Mouse (Mus musculus) heart, adult 2 months (tissue): ENCODE measurements around the gene Crkl.

ENCODE experiments used
- CTCF ChIP-seq: fragments of 200-600 bp; IDR thresholded peaks from 2 replicates; pipeline ENCODE4 v1.8.1; 2022; ENCODE audit warnings: antibody characterized with exemption, mild to moderate bottlenecking, moderate library complexity
- POLR2A ChIP-seq: fragments of 200-500 bp; IDR thresholded peaks from 2 replicates; pipeline ENCODE4 v1.6.1; 2011; ENCODE audit warnings: mild to moderate bottlenecking, low read depth, low read length, control low read depth; ENCODE audit not compliant: insufficient read depth

DNA sequence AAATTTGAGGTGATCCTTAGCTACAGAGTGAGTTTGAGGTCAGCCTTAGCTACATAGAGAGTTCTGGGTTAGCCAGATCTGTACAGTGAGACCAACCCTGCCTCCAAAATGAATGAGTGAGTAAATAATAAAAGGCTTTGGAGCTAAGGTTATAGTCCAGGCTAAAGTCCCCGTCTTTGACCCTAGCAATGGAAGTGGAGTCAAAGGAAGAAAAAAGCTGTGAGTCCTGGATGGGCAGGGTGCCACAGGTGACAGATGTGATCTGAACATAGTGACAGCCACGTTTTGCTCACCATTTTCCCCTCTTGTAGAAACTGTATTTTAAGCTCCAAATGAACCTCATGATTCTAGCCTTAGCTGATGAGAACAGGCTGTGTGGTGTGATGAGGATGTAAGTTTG lies 67.1 kb downstream of the Crkl start:
- TF ChIP-seq CTCF (no peak), POLR2A (no peak)
